Mouse (Mus musculus): Measurements from ENCODE around the gene Fuom. TPM values are rescaled to one million over a fixed set of nuclear protein-coding genes. Genes with fewer than 3 reads are reported as not detected.

The Fuom gene
- polyA plus RNA-seq (2014; fragmentation: Illumina TruSeq; extraction: RNeasy Lipid Tissue Mini Kit (QIAGEN cat#74804); ENCODE audit: low replicate concordance) = 54.7 TPM

GRCm38 (mm10) chr7:140101993-140102860 is at the start of gene Fuom:
Gene Fuom, minus strand, starts transcription at chr7:140102441.

GRCm38 (mm10) chr7:140137135-140138020 is 35.1 kb upstream of the Fuom start, which contains the start of gene Mtg1:
Gene Mtg1, plus strand, starts transcription at chr7:140137564.

GRCm38 (mm10) chr7:140116329-140117054 is 14.3 kb upstream of the Fuom start, which contains the start of gene Echs1:
Gene Echs1, minus strand, starts transcription at chr7:140116476.

GRCm38 (mm10) chr7:140115583-140116328 is 13.5 kb upstream of the Fuom start, which contains the start of gene Paox:
Gene Paox, plus strand, starts transcription at chr7:140115799.

GRCm38 (mm10) chr7:140092924-140093528 is 9.2 kb downstream of the Fuom start, which contains the start of gene Prap1:
Gene Prap1, plus strand, starts transcription at chr7:140093395.

DNA sequence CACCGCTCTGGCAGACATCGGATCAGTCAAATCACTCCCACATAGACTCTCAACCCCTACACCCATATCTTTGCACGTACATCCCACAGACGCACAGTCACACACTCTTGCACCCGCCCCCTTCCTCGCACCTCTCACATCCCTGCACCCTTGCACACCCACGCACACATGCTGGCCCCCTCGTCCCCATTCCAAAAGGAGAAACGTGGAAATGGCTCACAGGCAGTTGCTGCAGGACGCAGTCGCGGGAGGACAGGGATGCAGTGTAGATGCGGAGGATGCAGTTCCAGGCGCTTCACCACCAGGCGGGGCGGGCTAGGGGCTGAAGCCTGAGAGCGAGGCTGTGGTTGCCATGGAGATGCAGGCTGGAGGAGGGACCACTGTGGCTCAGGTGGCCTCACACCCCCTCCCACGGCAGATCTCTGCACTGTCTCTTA is 20.0 kb downstream of the Fuom start, which contains the start of gene Caly:
TSS of gene Caly (minus strand) at position 307 of the 437 bp plus-strand sequence.

GRCm38 (mm10) chr7:140048361-140049114 is 53.7 kb downstream of the Fuom start, which contains the start of gene Msx3:
Gene Msx3, minus strand, starts transcription at chr7:140049089.

Other genes with a start within 250 kb of the Fuom start
- gene Kndc1, start 207.7 kb downstream of the Fuom start, polyA plus RNA-seq (2014; fragmentation: Illumina TruSeq; extraction: RNeasy Lipid Tissue Mini Kit (QIAGEN cat#74804); ENCODE audit: low replicate concordance) = 0.11 TPM
- not detected for gene Utf1, start 158.7 kb downstream of the Fuom start, polyA plus RNA-seq (2014; fragmentation: Illumina TruSeq; extraction: RNeasy Lipid Tissue Mini Kit (QIAGEN cat#74804); ENCODE audit: low replicate concordance)
- gene 6430531B16Rik, start 123.7 kb downstream of the Fuom start, polyA plus RNA-seq (2014; fragmentation: Illumina TruSeq; extraction: RNeasy Lipid Tissue Mini Kit (QIAGEN cat#74804); ENCODE audit: low replicate concordance) = not detected
- gene Adam8, start 109.9 kb downstream of the Fuom start, polyA plus RNA-seq (2014; fragmentation: Illumina TruSeq; extraction: RNeasy Lipid Tissue Mini Kit (QIAGEN cat#74804); ENCODE audit: low replicate concordance) = 0.11 TPM
- 7.8 TPM for gene Zfp511, start 66.0 kb downstream of the Fuom start, polyA plus RNA-seq (2014; fragmentation: Illumina TruSeq; extraction: RNeasy Lipid Tissue Mini Kit (QIAGEN cat#74804); ENCODE audit: low replicate concordance)
- gene Tubgcp2, start 65.8 kb downstream of the Fuom start, polyA plus RNA-seq (2014; fragmentation: Illumina TruSeq; extraction: RNeasy Lipid Tissue Mini Kit (QIAGEN cat#74804); ENCODE audit: low replicate concordance) = 4.9 TPM
- not detected for gene Msx3, start 53.4 kb downstream of the Fuom start, polyA plus RNA-seq (2014; fragmentation: Illumina TruSeq; extraction: RNeasy Lipid Tissue Mini Kit (QIAGEN cat#74804); ENCODE audit: low replicate concordance)
- gene Caly, start 19.9 kb downstream of the Fuom start, polyA plus RNA-seq (2014; fragmentation: Illumina TruSeq; extraction: RNeasy Lipid Tissue Mini Kit (QIAGEN cat#74804); ENCODE audit: low replicate concordance) = not detected
- gene Prap1, start 9.0 kb downstream of the Fuom start, polyA plus RNA-seq (2014; fragmentation: Illumina TruSeq; extraction: RNeasy Lipid Tissue Mini Kit (QIAGEN cat#74804); ENCODE audit: low replicate concordance) = 108 TPM
- gene Paox, start 13.4 kb upstream of the Fuom start, polyA plus RNA-seq (2014; fragmentation: Illumina TruSeq; extraction: RNeasy Lipid Tissue Mini Kit (QIAGEN cat#74804); ENCODE audit: low replicate concordance) = 2.9 TPM
- gene Echs1, start 14.0 kb upstream of the Fuom start, polyA plus RNA-seq (2014; fragmentation: Illumina TruSeq; extraction: RNeasy Lipid Tissue Mini Kit (QIAGEN cat#74804); ENCODE audit: low replicate concordance) = 65.0 TPM
- 1.1 TPM for gene Mtg1, start 35.1 kb upstream of the Fuom start, polyA plus RNA-seq (2014; fragmentation: Illumina TruSeq; extraction: RNeasy Lipid Tissue Mini Kit (QIAGEN cat#74804); ENCODE audit: low replicate concordance)
- 0.11 TPM for gene Sprn, start 52.4 kb upstream of the Fuom start, polyA plus RNA-seq (2014; fragmentation: Illumina TruSeq; extraction: RNeasy Lipid Tissue Mini Kit (QIAGEN cat#74804); ENCODE audit: low replicate concordance)
- gene Olfr522, start 62.3 kb upstream of the Fuom start, polyA plus RNA-seq (2014; fragmentation: Illumina TruSeq; extraction: RNeasy Lipid Tissue Mini Kit (QIAGEN cat#74804); ENCODE audit: low replicate concordance) = not detected
- gene Olfr523, start 70.8 kb upstream of the Fuom start, polyA plus RNA-seq (2014; fragmentation: Illumina TruSeq; extraction: RNeasy Lipid Tissue Mini Kit (QIAGEN cat#74804); ENCODE audit: low replicate concordance) = not detected
- gene Olfr524, start 103.5 kb upstream of the Fuom start, polyA plus RNA-seq (2014; fragmentation: Illumina TruSeq; extraction: RNeasy Lipid Tissue Mini Kit (QIAGEN cat#74804); ENCODE audit: low replicate concordance) = not detected
- gene Cd163l1, start 115.8 kb upstream of the Fuom start, polyA plus RNA-seq (2014; fragmentation: Illumina TruSeq; extraction: RNeasy Lipid Tissue Mini Kit (QIAGEN cat#74804); ENCODE audit: low replicate concordance) = not detected
- not detected for gene 5830411N06Rik, start 144.8 kb upstream of the Fuom start, polyA plus RNA-seq (2014; fragmentation: Illumina TruSeq; extraction: RNeasy Lipid Tissue Mini Kit (QIAGEN cat#74804); ENCODE audit: low replicate concordance)
- gene Olfr525, start 218.4 kb upstream of the Fuom start, polyA plus RNA-seq (2014; fragmentation: Illumina TruSeq; extraction: RNeasy Lipid Tissue Mini Kit (QIAGEN cat#74804); ENCODE audit: low replicate concordance) = not detected
- gene Olfr527, start 231.6 kb upstream of the Fuom start, polyA plus RNA-seq (2014; fragmentation: Illumina TruSeq; extraction: RNeasy Lipid Tissue Mini Kit (QIAGEN cat#74804); ENCODE audit: low replicate concordance) = not detected

Data from small intestine, adult 10 weeks (tissue).